Mouse (Mus musculus) adrenal gland (tissue): ENCODE results near the gene Rora.

ENCODE experiments used
- intact Hi-C: fragments of 180-260 bp; cut with DNase I; formaldehyde crosslinking; loops from one replicate; pipeline ENCODE4 v1.15.1; 2025

Gene Rora

GRCm38 (mm10) chr9:69331790-69332189, 678.2 kb downstream of the Rora start:
- intact Hi-C loops: no loop called here

- intact Hi-C loops: no loop called here
These were observed 679.4 kb downstream of the Rora start for GRCm38 (mm10) chr9:69332802-69333568.

GRCm38 (mm10) chr9:69333654-69334053, 680.1 kb downstream of the Rora start:
- intact Hi-C loops: no loop called here

GRCm38 (mm10) chr9:69334106-69334505, 680.5 kb downstream of the Rora start:
- intact Hi-C loops: no loop called here

GRCm38 (mm10) chr9:69336063-69336462, 682.5 kb downstream of the Rora start:
- intact Hi-C loops: no loop called here

- intact Hi-C loops: no loop called here
These were observed 685.6 kb downstream of the Rora start for GRCm38 (mm10) chr9:69339199-69339598.

- intact Hi-C loops: no loop called here
These were observed 686.2 kb downstream of the Rora start for GRCm38 (mm10) chr9:69339829-69340228.

GRCm38 (mm10) chr9:69340421-69340820, 686.8 kb downstream of the Rora start:
- intact Hi-C loops: no loop called here

- intact Hi-C loops: no loop called here
These were observed 690.3 kb downstream of the Rora start for GRCm38 (mm10) chr9:69343881-69344280.

GRCm38 (mm10) chr9:69345550-69345949, 692.0 kb downstream of the Rora start:
- intact Hi-C loops: no loop called here

GRCm38 (mm10) chr9:69347796-69348195, 694.2 kb downstream of the Rora start:
- intact Hi-C loops: no loop called here

- intact Hi-C loops: no loop called here
These were observed 696.0 kb downstream of the Rora start for GRCm38 (mm10) chr9:69349537-69349936.

GRCm38 (mm10) chr9:69354228-69354627, 700.6 kb downstream of the Rora start:
- intact Hi-C loops: no loop called here

- intact Hi-C loops: no loop called here
These were observed 704.2 kb downstream of the Rora start for GRCm38 (mm10) chr9:69357834-69358233.

GRCm38 (mm10) chr9:69358797-69359196, 705.2 kb downstream of the Rora start:
- intact Hi-C loops: no loop called here

- intact Hi-C loops: no loop called here
These were observed 708.4 kb downstream of the Rora start for GRCm38 (mm10) chr9:69361951-69362445.

GRCm38 (mm10) chr9:69362766-69363165, 709.2 kb downstream of the Rora start:
- intact Hi-C loops: no loop called here

- intact Hi-C loops: no loop called here
These were observed 710.5 kb downstream of the Rora start for GRCm38 (mm10) chr9:69364117-69364516.

GRCm38 (mm10) chr9:69367055-69367454, 713.5 kb downstream of the Rora start:
- intact Hi-C loops: no loop called here

- intact Hi-C loops: no loop called here
These were observed 714.5 kb downstream of the Rora start for GRCm38 (mm10) chr9:69368071-69368470.

- intact Hi-C loops: no loop called here
These were observed 717.6 kb downstream of the Rora start for GRCm38 (mm10) chr9:69371046-69371724.

- intact Hi-C loops: no loop called here
These were observed 719.3 kb downstream of the Rora start for GRCm38 (mm10) chr9:69372871-69373270.
